Mouse (Mus musculus): ENCODE results near the gene Pcgf1. TPM values are rescaled to one million over a fixed set of nuclear protein-coding genes. Genes with fewer than 3 reads are reported as not detected.

The Pcgf1 gene
- polyA plus RNA-seq, 1 experiment = 13.0 TPM

DNA sequence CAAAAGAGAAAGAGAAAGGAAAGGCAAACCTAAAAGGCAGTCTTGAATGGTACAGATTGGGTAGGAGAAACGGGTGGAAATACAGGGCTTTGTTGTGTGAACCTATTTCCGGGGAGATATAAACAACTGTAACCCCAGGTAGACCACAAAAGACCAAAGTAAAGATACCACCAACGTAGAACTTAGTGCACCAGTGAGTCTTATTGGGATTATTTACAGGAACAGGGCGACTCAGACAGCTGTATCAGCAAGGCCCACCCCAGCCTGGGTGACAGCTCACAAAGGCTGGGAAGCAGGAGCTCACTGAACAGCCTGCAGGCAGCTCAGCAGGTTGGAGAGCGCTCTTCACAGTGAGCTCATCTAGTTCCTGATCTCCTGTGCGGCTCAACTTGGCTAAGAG is 18.3 kb downstream of the Pcgf1 start:
- no peak overlapping the region for H3K4me2 ChIP-seq (ENCODE audit: low read depth)
- no peaks in the 10 kb centered on the region for H3K79me2 ChIP-seq (ENCODE audit: control insufficient read depth, insufficient read depth)
- peaks cover 8% of the 10 kb centered on the region for H3K27me3 ChIP-seq (ENCODE audit: control insufficient read depth, insufficient read depth, insufficient read length)
- TF ChIP-seq TCF3 (IDR thresholded peaks at IDR 0.05; ENCODE audit: insufficient read length, low read depth) (no peak), SRF (IDR thresholded peaks at IDR 0.05; ENCODE audit: control insufficient read depth, insufficient read length, low read depth) (no peak), USF1 (IDR thresholded peaks at IDR 0.05; ENCODE audit: low read depth) (no peak), MAX (IDR thresholded peaks at IDR 0.05; ENCODE audit: low read depth) (no peak), CEBPB (IDR thresholded peaks at IDR 0.05; ENCODE audit: insufficient read depth, poor library complexity, severe bottlenecking) (no peak), E2F4 (IDR thresholded peaks at IDR 0.05; ENCODE audit: insufficient read depth) (no peak), MYOG (IDR thresholded peaks at IDR 0.05; ENCODE audit: control insufficient read depth in 1 of 3, insufficient read depth in 1 of 3, insufficient read length in 2 of 3, low read depth in 2 of 3) (no peak), POLR2AphosphoS2 (IDR thresholded peaks at IDR 0.05; ENCODE audit: insufficient read length, low read depth) (no peak), REST (IDR thresholded peaks at IDR 0.05; ENCODE audit: insufficient read depth, insufficient read length) (no peak)
- H3K4me3 ChIP-seq = no peak overlapping the region
- H3K36me3 ChIP-seq (ENCODE audit: control insufficient read depth, insufficient read depth) = no peaks in the 10 kb centered on the region
- no peak overlapping the region for H3ac ChIP-seq (ENCODE audit: control insufficient read depth, insufficient read length)

- H3K27me3 ChIP-seq (ENCODE audit: control insufficient read depth, insufficient read depth, insufficient read length) = no peaks in the 10 kb centered on the region
- no peak overlapping the region for H3K4me2 ChIP-seq (ENCODE audit: low read depth)
- TF ChIP-seq CEBPB (IDR thresholded peaks at IDR 0.05; ENCODE audit: insufficient read depth, poor library complexity, severe bottlenecking) = no peak
- TF ChIP-seq TCF12 (IDR thresholded peaks at IDR 0.05; ENCODE audit: insufficient read depth, poor library complexity, severe bottlenecking) = no peak
- no peak for TF ChIP-seq POLR2AphosphoS2 (IDR thresholded peaks at IDR 0.05; ENCODE audit: insufficient read length, low read depth)
- no peak for TF ChIP-seq POLR2A (IDR thresholded peaks at IDR 0.05; ENCODE audit: insufficient read length, low read depth)
- TF ChIP-seq TCF3 (IDR thresholded peaks at IDR 0.05; ENCODE audit: insufficient read length, low read depth) = no peak
- no peak for TF ChIP-seq REST (IDR thresholded peaks at IDR 0.05; ENCODE audit: insufficient read depth, insufficient read length)
- no peak for TF ChIP-seq MYOD1 (IDR thresholded peaks at IDR 0.05; ENCODE audit: control insufficient read depth in 1 of 3, insufficient read length in 2 of 3, low read depth in 2 of 3)
- TF ChIP-seq E2F4 (IDR thresholded peaks at IDR 0.05; ENCODE audit: insufficient read depth) = no peak
- no peak for TF ChIP-seq USF1 (IDR thresholded peaks at IDR 0.05; ENCODE audit: low read depth)
- TF ChIP-seq MYOG (IDR thresholded peaks at IDR 0.05; ENCODE audit: control insufficient read depth in 1 of 3, insufficient read depth in 1 of 3, insufficient read length in 2 of 3, low read depth in 2 of 3) = no peak
- TF ChIP-seq MAX (IDR thresholded peaks at IDR 0.05; ENCODE audit: low read depth) = no peak
- no peak for TF ChIP-seq SRF (IDR thresholded peaks at IDR 0.05; ENCODE audit: control insufficient read depth, insufficient read length, low read depth)
- H3ac ChIP-seq (ENCODE audit: control insufficient read depth, insufficient read length) = no peak overlapping the region
- H3K79me2 ChIP-seq (ENCODE audit: control insufficient read depth, insufficient read depth) = no peaks in the 10 kb centered on the region
- H3K4me3 ChIP-seq = no peak overlapping the region
- H3K36me3 ChIP-seq (ENCODE audit: control insufficient read depth, insufficient read depth) = no peaks in the 10 kb centered on the region
Observed at GRCm38 (mm10) chr6:83098411-83098810, 20.7 kb downstream of the Pcgf1 start.

DNA sequence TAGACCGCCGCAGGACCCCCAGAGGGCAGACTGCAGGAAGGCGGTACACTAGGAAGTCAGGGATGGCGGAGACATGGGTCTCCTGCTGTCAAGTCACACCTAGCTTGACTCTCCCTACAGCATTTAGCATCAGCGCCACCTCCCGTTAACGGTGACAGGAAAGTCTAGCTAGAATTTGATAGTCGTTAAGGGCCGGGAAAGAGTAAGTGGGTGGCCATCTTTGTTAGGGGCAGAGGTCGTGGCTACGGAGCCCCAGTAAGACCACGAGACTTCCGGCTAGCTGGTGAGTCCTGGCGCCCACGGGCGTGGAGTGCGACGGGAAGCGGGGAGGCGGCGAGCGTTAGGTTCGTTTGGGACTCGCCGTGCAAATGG is 23.6 kb downstream of the Pcgf1 start, which contains the start of the genes Ccdc142 and Gm42688:
Gene Ccdc142 (plus strand): TSS at position 286 of the 372 bp plus-strand sequence.
Gene Gm42688 (plus strand): TSS at position 302 of the 372 bp plus-strand sequence.
- peak within 1 kb of the TSS; percentile 38 for H3ac ChIP-seq (ENCODE audit: control insufficient read depth, insufficient read length)
- no peak for TF ChIP-seq CEBPB (IDR thresholded peaks at IDR 0.05; ENCODE audit: insufficient read depth, poor library complexity, severe bottlenecking)
- TF ChIP-seq SRF (IDR thresholded peaks at IDR 0.05; ENCODE audit: control insufficient read depth, insufficient read length, low read depth) = no peak
- peak in 1 of 3 experiments; percentile 3 for TF ChIP-seq MYOG (IDR thresholded peaks at IDR 0.05; ENCODE audit: control insufficient read depth in 1 of 3, insufficient read depth in 1 of 3, insufficient read length in 2 of 3, low read depth in 2 of 3)
- TF ChIP-seq MYOD1 (IDR thresholded peaks at IDR 0.05; ENCODE audit: control insufficient read depth in 1 of 3, insufficient read length in 2 of 3, low read depth in 2 of 3) = no peak
- no peak for TF ChIP-seq REST (IDR thresholded peaks at IDR 0.05; ENCODE audit: insufficient read depth, insufficient read length)
- TF ChIP-seq TCF12 (IDR thresholded peaks at IDR 0.05; ENCODE audit: insufficient read depth, poor library complexity, severe bottlenecking) = no peak
- peak; percentile 66 for TF ChIP-seq POLR2AphosphoS2 (IDR thresholded peaks at IDR 0.05; ENCODE audit: insufficient read length, low read depth)
- TF ChIP-seq USF1 (IDR thresholded peaks at IDR 0.05; ENCODE audit: low read depth) = peak; percentile 38
- no peak for TF ChIP-seq MAX (IDR thresholded peaks at IDR 0.05; ENCODE audit: low read depth)
- no peak for TF ChIP-seq TCF3 (IDR thresholded peaks at IDR 0.05; ENCODE audit: insufficient read length, low read depth)
- TF ChIP-seq POLR2A (IDR thresholded peaks at IDR 0.05; ENCODE audit: insufficient read length, low read depth) = peak; percentile 69
- no peak for TF ChIP-seq E2F4 (IDR thresholded peaks at IDR 0.05; ENCODE audit: insufficient read depth)
- no peaks in the 10 kb centered on the region for H3K27me3 ChIP-seq (ENCODE audit: control insufficient read depth, insufficient read depth, insufficient read length)
- H3K36me3 ChIP-seq (ENCODE audit: control insufficient read depth, insufficient read depth) = no peaks in the 10 kb centered on the region
- H3K79me2 ChIP-seq (ENCODE audit: control insufficient read depth, insufficient read depth) = no peaks in the 10 kb centered on the region
- peak within 1 kb of the TSS; percentile 49 for H3K4me3 ChIP-seq
- H3K4me2 ChIP-seq (ENCODE audit: low read depth) = peak within 1 kb of the TSS; percentile 99

- peak; percentile 41 for TF ChIP-seq POLR2AphosphoS2 (IDR thresholded peaks at IDR 0.05; ENCODE audit: insufficient read length, low read depth)
- no peak for TF ChIP-seq E2F4 (IDR thresholded peaks at IDR 0.05; ENCODE audit: insufficient read depth)
- TF ChIP-seq MYOG (IDR thresholded peaks at IDR 0.05; ENCODE audit: control insufficient read depth in 1 of 3, insufficient read depth in 1 of 3, insufficient read length in 2 of 3, low read depth in 2 of 3) = peak in 2 of 3 experiments; percentile 12 to 46
- peak; percentile 49 for TF ChIP-seq POLR2A (IDR thresholded peaks at IDR 0.05; ENCODE audit: insufficient read length, low read depth)
- Histone ChIP-seq H3K4me3 (peak overlapping the region; percentile 49), H3ac (ENCODE audit: control insufficient read depth, insufficient read length) (peak overlapping the region; percentile 38), H3K4me2 (ENCODE audit: low read depth) (peak overlapping the region; percentile 99), H3K27me3 (ENCODE audit: control insufficient read depth, insufficient read depth, insufficient read length) (no peaks in the 10 kb centered on the region), H3K79me2 (ENCODE audit: control insufficient read depth, insufficient read depth) (no peaks in the 10 kb centered on the region), H3K36me3 (ENCODE audit: control insufficient read depth, insufficient read depth) (no peaks in the 10 kb centered on the region)
Observed at GRCm38 (mm10) chr6:83101688-83102556, 24.3 kb downstream of the Pcgf1 start.
